Mouse (Mus musculus) heart, embryonic 12.5 days (tissue): ENCODE data around the gene Simc1. TPM values are rescaled to one million over a fixed set of nuclear protein-coding genes. Genes with fewer than 3 reads are reported as not detected.
A peak's percentile ranks its signal among the peaks of the same experiment; 100 is the strongest.

ENCODE experiments used
- ATAC-seq: fragments of 200-750 bp; cut with Nextera tagmentation; 2 replicates; pipeline ENCODE4 v1.8.0; 2017; ENCODE audit warnings: moderate TSS enrichment, moderate library complexity; ENCODE audit not compliant: insufficient number of reproducible peaks, low FRiP score
- H3K27ac ChIP-seq: fragments of 300-500 bp; sonication (generic); 2 replicates; pipeline ENCODE4 v1.5.1; 2016; ENCODE audit warnings: mild to moderate bottlenecking, moderate library complexity; ENCODE audit not compliant: poor library complexity, severe bottlenecking
- H3K27me3 ChIP-seq: fragments of 300-500 bp; sonication (generic); replicated peaks from 2 replicates; pipeline ENCODE4 v1.6.1; 2016; ENCODE audit warnings: mild to moderate bottlenecking, moderate library complexity
- H3K36me3 ChIP-seq: fragments of 300-500 bp; sonication (generic); 2 replicates; pipeline ENCODE4 v1.6.1; 2016; ENCODE audit warnings: mild to moderate bottlenecking, moderate library complexity
- H3K4me1 ChIP-seq: fragments of 300-500 bp; sonication (generic); replicated peaks from 2 replicates; pipeline ENCODE4 v1.6.1; 2016; ENCODE audit warnings: mild to moderate bottlenecking
- H3K4me2 ChIP-seq: fragments of 300-500 bp; sonication (generic); 2 replicates; pipeline ENCODE4 v1.6.1; 2016; ENCODE audit warnings: mild to moderate bottlenecking, moderate library complexity
- H3K4me3 ChIP-seq: fragments of 300-500 bp; sonication (generic); 2 replicates; pipeline ENCODE4 v1.5.1; 2016; ENCODE audit warnings: mild to moderate bottlenecking
- H3K9ac ChIP-seq: fragments of 300-500 bp; sonication (generic); 2 replicates; pipeline ENCODE4 v1.6.1; 2016; ENCODE audit warnings: mild to moderate bottlenecking, moderate library complexity
- H3K9me3 ChIP-seq: fragments of 300-500 bp; sonication (generic); replicated peaks from 2 replicates; pipeline ENCODE4 v1.6.1; 2016; ENCODE audit warnings: mild to moderate bottlenecking, moderate library complexity
- WGBS: fragments of 180-500 bp; shearing (Covaris S2); methylation state at CpG from one replicate; pipeline ENCODE4 v1.1.7; 2016; 5-methylcytosine and 5-hydroxymethylcytosine counted together
- polyA plus RNA-seq: library from polyadenylated mRNA; unstranded; fragments of >200 nt; fragmentation: Nextera tagmentation; extraction: Ambion mirVana; gene quantifications from 2 replicates; pipeline ENCODE4 v1.2.1, GENCODE M21; 2016

Simc1 gene
- 6.3 and 6.6 TPM in 2 replicates for polyA plus RNA-seq

GRCm38 (mm10) chr13:54503604-54504521 lies at the start of gene Simc1:
Gene Simc1 (plus strand): TSS chr13:54503779.
- WGBS = under 1% methylated on average over 96 of the region's 105 CpGs
- ATAC-seq = peak; percentile 95
- no peaks in the 10 kb centered on the region for H3K9me3 ChIP-seq
- H3K9ac ChIP-seq = peak within 1 kb of the TSS; percentile 84
- peak within 1 kb of the TSS; percentile 81 for H3K4me2 ChIP-seq
- H3K27ac ChIP-seq = 0 out of 2 replicates have a peak within 1 kb of the TSS, but pooled peaks have one; percentile 14
- no peaks in the 10 kb centered on the region for H3K27me3 ChIP-seq
- H3K4me1 ChIP-seq = peaks cover 10% of the 10 kb centered on the region
- H3K4me3 ChIP-seq = peak within 1 kb of the TSS; percentile 76
- no peaks in the 10 kb centered on the region for H3K36me3 ChIP-seq

GRCm38 (mm10) chr13:54457062-54457461 lies 46.5 kb upstream of the Simc1 start:
- 70% methylated on average over 2 of the region's 2 CpGs for WGBS
- H3K36me3 ChIP-seq = peaks cover 79% of the 10 kb centered on the region
- no peak for ATAC-seq

GRCm38 (mm10) chr13:54459282-54459681 lies 44.3 kb upstream of the Simc1 start:
- no peak overlapping the region for H3K9ac ChIP-seq
- peaks cover 2% of the 10 kb centered on the region for H3K9me3 ChIP-seq
- no peak overlapping the region for H3K4me3 ChIP-seq
- no peaks in the 10 kb centered on the region for H3K4me1 ChIP-seq
- WGBS = 85% methylated on average over 4 of the region's 4 CpGs
- peaks cover 96% of the 10 kb centered on the region for H3K36me3 ChIP-seq
- H3K27me3 ChIP-seq = no peaks in the 10 kb centered on the region
- no peak overlapping the region for H3K4me2 ChIP-seq
- no peak overlapping the region for H3K27ac ChIP-seq
- ATAC-seq = no peak

More at GRCm38 (mm10) chr13:54457062-54457461, 46.5 kb upstream of the Simc1 start:
- Histone ChIP-seq H3K27ac (no peak overlapping the region), H3K4me3 (no peak overlapping the region), H3K27me3 (no peaks in the 10 kb centered on the region), H3K4me2 (no peak overlapping the region), H3K9ac (no peak overlapping the region), H3K4me1 (no peaks in the 10 kb centered on the region), H3K9me3 (no peaks in the 10 kb centered on the region)

- peak within 1 kb of the TSS; percentile 94 for H3K9ac ChIP-seq
- peak; percentile 95 for ATAC-seq
- peak within 1 kb of the TSS; percentile 13; the same call in 1 of the 2 replicates for H3K27ac ChIP-seq
- H3K4me1 ChIP-seq = peaks cover 9% of the 10 kb centered on the region
- peaks cover 7% of the 10 kb centered on the region for H3K9me3 ChIP-seq
- H3K27me3 ChIP-seq = no peaks in the 10 kb centered on the region
- peaks cover 42% of the 10 kb centered on the region for H3K36me3 ChIP-seq
- peak within 1 kb of the TSS; percentile 71 for H3K4me3 ChIP-seq
- under 1% methylated on average over 67 of the region's 67 CpGs for WGBS
- H3K4me2 ChIP-seq = peak within 1 kb of the TSS; percentile 85
These were observed 35.2 kb upstream of the Simc1 start, which contains the start of gene Thoc3 for GRCm38 (mm10) chr13:54468098-54469011. Gene Thoc3 (minus strand): TSS chr13:54468849.

GRCm38 (mm10) chr13:54469012-54469354 lies 34.6 kb upstream of the Simc1 start:
- H3K36me3 ChIP-seq = peaks cover 36% of the 10 kb centered on the region
- 11% methylated on average over 4 of the region's 4 CpGs for WGBS
- peak overlapping the region; percentile 71 for H3K4me3 ChIP-seq
- peaks cover 7% of the 10 kb centered on the region for H3K9me3 ChIP-seq
- H3K9ac ChIP-seq = no peak overlapping the region
- no peak overlapping the region for H3K27ac ChIP-seq
- H3K4me1 ChIP-seq = peaks cover 9% of the 10 kb centered on the region
- peak overlapping the region; percentile 85 for H3K4me2 ChIP-seq
- peak; percentile 63; the same call in 1 of the 2 replicates for ATAC-seq
- peaks cover 3% of the 10 kb centered on the region; the same call in 1 of the 2 replicates for H3K27me3 ChIP-seq

GRCm38 (mm10) chr13:54471967-54472366 lies 31.6 kb upstream of the Simc1 start:
- Histone ChIP-seq H3K9ac (no peak overlapping the region), H3K4me2 (no peak overlapping the region), H3K27ac (no peak overlapping the region), H3K9me3 (no peaks in the 10 kb centered on the region), H3K27me3 (peaks cover 6% of the 10 kb centered on the region; the same call in 1 of the 2 replicates), H3K36me3 (peaks cover 6% of the 10 kb centered on the region), H3K4me3 (no peak overlapping the region), H3K4me1 (peaks cover 9% of the 10 kb centered on the region)
- ATAC-seq = no peak
- WGBS = 79% methylated on average over 4 of the region's 4 CpGs

GRCm38 (mm10) chr13:54474996-54475395 lies 28.6 kb upstream of the Simc1 start:
- Histone ChIP-seq H3K36me3 (no peaks in the 10 kb centered on the region), H3K4me2 (no peak overlapping the region), H3K4me1 (no peaks in the 10 kb centered on the region), H3K9ac (no peak overlapping the region), H3K27me3 (peaks cover 21% of the 10 kb centered on the region), H3K9me3 (no peaks in the 10 kb centered on the region), H3K27ac (no peak overlapping the region), H3K4me3 (no peak overlapping the region)
- ATAC-seq = no peak
- WGBS = 64% methylated on average over 2 of the region's 2 CpGs

GRCm38 (mm10) chr13:54475702-54476101 lies 27.9 kb upstream of the Simc1 start:
- Histone ChIP-seq H3K27me3 (peaks cover 21% of the 10 kb centered on the region), H3K27ac (no peak overlapping the region), H3K36me3 (no peaks in the 10 kb centered on the region), H3K9me3 (no peaks in the 10 kb centered on the region), H3K4me2 (no peak overlapping the region), H3K4me1 (no peaks in the 10 kb centered on the region), H3K9ac (no peak overlapping the region), H3K4me3 (no peak overlapping the region)
- WGBS = 70% methylated on average over 5 of the region's 5 CpGs
- ATAC-seq = no peak

GRCm38 (mm10) chr13:54479286-54479685 lies 24.3 kb upstream of the Simc1 start:
- Histone ChIP-seq H3K4me3 (no peak overlapping the region), H3K27me3 (peaks cover 15% of the 10 kb centered on the region), H3K27ac (no peak overlapping the region), H3K9me3 (0 out of 2 replicates have a peak, but pooled peaks cover 2% of the 10 kb centered on the region), H3K36me3 (no peaks in the 10 kb centered on the region), H3K9ac (no peak overlapping the region), H3K4me1 (no peaks in the 10 kb centered on the region), H3K4me2 (no peak overlapping the region)
- no peak for ATAC-seq
- WGBS = 58% methylated on average over 3 of the region's 3 CpGs

- no peak overlapping the region for H3K9ac ChIP-seq
- H3K4me3 ChIP-seq = no peak overlapping the region
- H3K9me3 ChIP-seq = 0 out of 2 replicates have a peak, but pooled peaks cover 2% of the 10 kb centered on the region
- no peak overlapping the region for H3K27ac ChIP-seq
- H3K36me3 ChIP-seq = no peaks in the 10 kb centered on the region
- peaks cover 15% of the 10 kb centered on the region for H3K27me3 ChIP-seq
- ATAC-seq = no peak
- H3K4me1 ChIP-seq = no peaks in the 10 kb centered on the region
- WGBS = 80% methylated on average over 14 of the region's 14 CpGs
- H3K4me2 ChIP-seq = no peak overlapping the region
These were observed 22.1 kb upstream of the Simc1 start for GRCm38 (mm10) chr13:54481498-54481897.

- no peaks in the 10 kb centered on the region for H3K9me3 ChIP-seq
- no peak overlapping the region for H3K27ac ChIP-seq
- WGBS = 72% methylated on average over 5 of the region's 5 CpGs
- H3K4me3 ChIP-seq = no peak overlapping the region
- no peak overlapping the region for H3K4me2 ChIP-seq
- no peak for ATAC-seq
- no peaks in the 10 kb centered on the region for H3K27me3 ChIP-seq
- no peak overlapping the region for H3K9ac ChIP-seq
- no peaks in the 10 kb centered on the region for H3K4me1 ChIP-seq
- no peaks in the 10 kb centered on the region for H3K36me3 ChIP-seq
These were observed 13.2 kb upstream of the Simc1 start for GRCm38 (mm10) chr13:54490411-54490810.
